Mouse (Mus musculus): ENCODE measurements around the gene Mag.

DNA sequence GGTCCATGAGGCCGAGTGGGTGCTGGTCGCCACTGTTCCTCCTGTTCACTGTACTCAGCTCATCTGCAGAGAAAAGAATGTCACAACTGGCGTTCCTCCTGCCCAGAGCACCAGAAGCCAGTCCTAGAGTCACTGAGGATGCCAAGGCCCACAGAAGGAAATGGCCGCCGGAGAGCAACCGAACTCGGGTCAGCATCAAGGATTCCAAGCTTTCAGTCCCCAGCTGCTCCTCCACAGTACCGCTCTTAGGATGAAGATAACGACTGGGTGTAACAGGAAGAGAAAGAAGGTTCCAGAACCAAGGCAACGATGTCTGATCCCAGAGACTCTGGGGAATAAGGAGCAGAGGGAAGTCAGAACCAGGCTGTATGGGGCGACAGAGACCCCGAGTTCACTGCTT, 53.2 kb downstream of the Mag start, which contains the start of gene Ffar1:
- TF ChIP-seq CTCF (conservative IDR thresholded peaks at IDR 0.05; ENCODE audit: low read length) (no peak), NANOG (IDR thresholded peaks at IDR 0.05; ENCODE audit: borderline replicate concordance, low read length) (no peak)

Measured in E14TG2a.4 (cell line).